Mouse (Mus musculus) olfactory bulb, adult 2 months (tissue): ENCODE data around the gene Zfp672.

Experiments
- CTCF ChIP-seq: fragments of 200-500 bp; IDR thresholded peaks from 2 replicates; pipeline ENCODE4 v1.5.1; 2012; ENCODE audit warnings: low read depth, mild to moderate bottlenecking, low read length, moderate library complexity; ENCODE audit not compliant: insufficient read depth
- POLR2A ChIP-seq: fragments of 200-500 bp; IDR thresholded peaks from 2 replicates; pipeline ENCODE4 v1.6.1; 2012; ENCODE audit warnings: mild to moderate bottlenecking, low read depth, low read length, moderate library complexity; ENCODE audit not compliant: insufficient read depth

GRCm38 (mm10) chr11:58346745-58347144, 16.6 kb upstream of the Zfp672 start:
- TF ChIP-seq CTCF (no peak), POLR2A (no peak)
